Mouse (Mus musculus) limb, embryonic 11.5 days (tissue): Measurements from ENCODE around the gene Cdc5l. TPM values are rescaled to one million over a fixed set of nuclear protein-coding genes. Genes with fewer than 3 reads are reported as not detected.
A peak's percentile ranks its signal among the peaks of the same experiment; 100 is the strongest.
"Not testable (repeated sequence)": the region's sequence is repeated elsewhere in the genome, so short reads cannot be mapped to it uniquely, and the experiment has no call there.

Experiments
- ATAC-seq: fragments of 200-750 bp; cut with Nextera tagmentation; 2 replicates; pipeline ENCODE4 v1.8.0; 2017; ENCODE audit warnings: low read depth; ENCODE audit not compliant: insufficient number of reproducible peaks, low FRiP score, low TSS enrichment
- DNase-seq: peaks from one replicate; pipeline ENCODE4 v3.0.0-alpha.2; 2015; ENCODE audit warnings: low spot score
- H3K27ac ChIP-seq: fragments of 300-500 bp; sonication (generic); replicated peaks from 2 replicates; pipeline ENCODE4 v1.5.1; 2014; ENCODE audit warnings: low read depth, mild to moderate bottlenecking, low read length
- H3K27me3 ChIP-seq: fragments of 300-500 bp; sonication (generic); 2 replicates; pipeline ENCODE4 v1.6.1; 2014; ENCODE audit warnings: mild to moderate bottlenecking, low read length, mixed read lengths; ENCODE audit not compliant: control insufficient read depth, insufficient read depth
- H3K36me3 ChIP-seq: fragments of 300-500 bp; sonication (generic); 2 replicates; pipeline ENCODE4 v1.6.1; 2014; ENCODE audit warnings: mild to moderate bottlenecking, low read length, moderate library complexity, mixed read lengths; ENCODE audit not compliant: control insufficient read depth, insufficient read depth
- H3K4me1 ChIP-seq: fragments of 300-500 bp; sonication (generic); 2 replicates; pipeline ENCODE4 v1.6.1; 2014; ENCODE audit warnings: low read length, mixed read lengths; ENCODE audit not compliant: control insufficient read depth, insufficient read depth
- H3K4me2 ChIP-seq: fragments of 300-500 bp; sonication (generic); 2 replicates; pipeline ENCODE4 v1.6.1; 2014; ENCODE audit warnings: low read depth, mild to moderate bottlenecking, moderate library complexity; ENCODE audit not compliant: severe bottlenecking
- H3K4me3 ChIP-seq: fragments of 300-500 bp; sonication (generic); 2 replicates; pipeline ENCODE4 v1.5.1; 2014; ENCODE audit warnings: low read depth, low read length
- H3K9ac ChIP-seq: fragments of 300-500 bp; sonication (generic); 2 replicates; pipeline ENCODE4 v1.6.1; 2014; ENCODE audit warnings: mild to moderate bottlenecking, low read length
- H3K9me3 ChIP-seq: fragments of 300-500 bp; sonication (generic); 2 replicates; pipeline ENCODE4 v1.6.1; 2016; ENCODE audit warnings: low read length; ENCODE audit not compliant: control insufficient read depth
- whole genome bisulfite sequencing: fragments of 180-500 bp; shearing (Covaris S2); extraction: QIAGEN DNeasy Blood & Tissue Kit; methylation state at CpG from one replicate; pipeline ENCODE4 v1.1.7; 2014; 5-methylcytosine and 5-hydroxymethylcytosine counted together
- polyA plus RNA-seq: library from polyadenylated mRNA; unstranded; fragments of >200 nt; fragmentation: Nextera tagmentation; extraction: Ambion mirVana; gene quantifications from 2 replicates; pipeline ENCODE4 v1.2.1, GENCODE M21; 2014

Gene Cdc5l
- polyA plus RNA-seq, 1 experiment from 2014 or later, result 88.4 TPM

DNA sequence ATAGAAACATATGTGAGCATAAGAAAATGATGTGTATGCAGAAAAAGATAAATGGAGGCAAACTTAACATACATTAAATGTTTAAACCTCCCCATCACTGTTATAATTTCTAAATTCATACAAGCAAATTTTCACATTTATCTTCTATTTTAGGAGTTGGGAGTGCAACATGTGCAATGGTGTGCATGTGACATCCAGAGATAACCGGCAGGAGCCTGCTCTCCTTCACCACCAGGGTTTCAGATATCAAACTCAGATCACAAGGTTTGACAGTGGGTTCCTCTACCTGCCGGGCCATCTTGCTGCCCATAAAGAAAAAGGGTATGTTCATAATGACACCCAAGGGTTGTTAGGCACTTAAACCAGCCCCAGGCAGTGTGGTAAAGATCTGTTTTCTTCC, 16.1 kb downstream of the Cdc5l start:
- Histone ChIP-seq H3K9ac (no peak overlapping the region), H3K4me1 (no peaks in the 10 kb centered on the region), H3K4me3 (no peak overlapping the region), H3K4me2 (no peak overlapping the region), H3K36me3 (peaks cover 21% of the 10 kb centered on the region), H3K27ac (no peak overlapping the region), H3K9me3 (no peaks in the 10 kb centered on the region), H3K27me3 (no peaks in the 10 kb centered on the region)
- ATAC-seq (no peak), DNase-seq (no peak)
- 90% methylated on average over 2 of the region's 2 CpGs for WGBS

DNA sequence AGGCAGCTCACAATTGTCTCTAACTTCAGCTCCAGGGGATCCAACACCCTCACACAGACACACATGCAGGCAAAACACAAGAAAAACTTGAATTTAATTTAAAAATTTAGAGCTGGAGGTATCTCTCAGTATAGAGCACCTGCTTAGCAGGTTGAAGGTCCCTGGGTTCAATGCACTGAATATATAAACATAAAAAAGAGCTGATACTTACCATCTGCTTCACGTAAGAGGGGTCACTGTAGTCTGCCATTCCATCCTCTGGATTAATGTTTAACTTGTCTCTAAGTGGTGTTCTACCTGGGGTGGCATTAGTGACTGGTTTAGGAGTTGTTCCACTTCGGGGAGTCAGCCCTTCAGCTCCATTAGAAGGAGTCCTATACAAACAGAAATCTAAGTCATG, 21.9 kb downstream of the Cdc5l start:
- not testable (repeated sequence) for H3K9me3 ChIP-seq, H3K4me1 ChIP-seq, ATAC-seq, DNase-seq, H3K9ac ChIP-seq, H3K27me3 ChIP-seq, H3K27ac ChIP-seq, H3K4me3 ChIP-seq, H3K4me2 ChIP-seq
- peaks cover 16% of the 10 kb centered on the region for H3K36me3 ChIP-seq
- WGBS, result 95% methylated on average over 2 of the region's 2 CpGs

DNA sequence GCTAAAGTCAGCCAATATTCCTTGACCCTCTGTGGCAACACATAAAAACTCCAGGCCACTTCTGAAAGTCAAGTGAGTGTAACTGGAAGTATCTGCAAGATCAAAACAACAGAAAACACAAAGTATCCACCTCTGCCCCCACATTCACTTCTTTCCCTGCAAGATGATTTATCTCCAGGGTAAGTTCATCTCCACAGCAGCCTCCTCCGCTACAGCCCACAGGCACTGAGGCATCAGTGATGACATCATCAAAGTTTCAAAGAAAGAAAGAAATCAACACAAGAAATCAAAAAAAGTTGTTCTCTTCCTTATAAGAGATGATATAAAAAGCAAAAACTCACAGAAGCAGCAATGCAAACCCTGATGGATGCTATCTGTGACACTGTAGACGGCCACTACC, 24.8 kb downstream of the Cdc5l start:
- no peaks in the 10 kb centered on the region for H3K9me3 ChIP-seq
- DNase-seq, result no peak
- H3K4me2 ChIP-seq, result no peak overlapping the region
- no peak overlapping the region for H3K4me3 ChIP-seq
- no peak for ATAC-seq
- no peak overlapping the region for H3K27ac ChIP-seq
- peaks cover 17% of the 10 kb centered on the region for H3K36me3 ChIP-seq
- no peak overlapping the region for H3K9ac ChIP-seq
- H3K4me1 ChIP-seq, result no peaks in the 10 kb centered on the region
- no peaks in the 10 kb centered on the region for H3K27me3 ChIP-seq
- 87% methylated on average over 2 of the region's 2 CpGs for WGBS

DNA sequence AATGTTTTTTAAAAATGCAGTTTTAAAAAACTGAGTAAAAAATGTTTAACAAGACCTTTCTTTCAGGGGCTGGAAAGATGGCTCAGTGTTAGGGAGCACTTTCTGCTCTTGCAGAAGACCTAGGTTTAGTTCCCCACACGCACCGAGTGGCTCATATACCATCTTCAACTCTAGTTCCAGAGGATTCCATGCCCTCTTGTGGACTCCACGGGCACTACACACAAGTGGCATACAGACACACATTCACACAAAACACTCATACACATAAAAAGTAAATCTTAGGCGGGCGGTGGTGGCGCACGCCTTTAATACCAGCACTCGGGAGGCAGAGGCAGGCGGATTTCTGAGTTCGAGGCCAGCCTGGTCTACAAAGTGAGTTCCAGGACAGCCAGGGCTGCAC, 27.3 kb downstream of the Cdc5l start:
- H3K27ac ChIP-seq, result no peak overlapping the region
- H3K9ac ChIP-seq, result no peak overlapping the region
- no peaks in the 10 kb centered on the region for H3K9me3 ChIP-seq
- H3K27me3 ChIP-seq, result no peaks in the 10 kb centered on the region
- DNase-seq (no peak), ATAC-seq (no peak)
- peaks cover 14% of the 10 kb centered on the region for H3K36me3 ChIP-seq
- no peak overlapping the region for H3K4me2 ChIP-seq
- H3K4me1 ChIP-seq, result peaks cover 3% of the 10 kb centered on the region; the same call in 1 of the 2 replicates
- H3K4me3 ChIP-seq, result no peak overlapping the region
- WGBS, result 92% methylated on average over 10 of the region's 10 CpGs

DNA sequence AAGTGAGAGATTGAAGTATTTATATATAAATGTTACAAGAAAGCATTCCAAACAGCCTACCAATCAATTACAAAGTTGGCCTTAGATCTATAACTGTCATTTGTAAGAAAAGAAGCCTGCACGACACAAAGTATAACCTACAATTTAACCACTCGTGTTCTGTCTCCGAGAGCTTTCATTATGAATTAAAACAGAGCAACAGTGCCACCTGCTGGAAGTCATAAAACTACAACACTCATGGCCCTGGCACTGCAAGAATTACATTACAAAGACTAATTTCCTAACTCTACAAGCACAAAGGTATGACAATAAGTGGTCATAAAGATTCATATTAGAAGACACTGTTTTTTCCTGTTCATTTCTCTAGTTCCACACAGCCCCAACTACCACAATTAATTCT, 30.3 kb downstream of the Cdc5l start:
- Histone ChIP-seq H3K9ac (no peak overlapping the region), H3K4me3 (no peak overlapping the region), H3K27me3 (no peaks in the 10 kb centered on the region), H3K36me3 (peaks cover 20% of the 10 kb centered on the region), H3K27ac (no peak overlapping the region), H3K4me2 (no peak overlapping the region), H3K4me1 (peaks cover 3% of the 10 kb centered on the region; the same call in 1 of the 2 replicates), H3K9me3 (no peaks in the 10 kb centered on the region)
- 15% methylated on average over 3 of the region's 3 CpGs for WGBS
- ATAC-seq (no peak), DNase-seq (peak; percentile 69)

DNA sequence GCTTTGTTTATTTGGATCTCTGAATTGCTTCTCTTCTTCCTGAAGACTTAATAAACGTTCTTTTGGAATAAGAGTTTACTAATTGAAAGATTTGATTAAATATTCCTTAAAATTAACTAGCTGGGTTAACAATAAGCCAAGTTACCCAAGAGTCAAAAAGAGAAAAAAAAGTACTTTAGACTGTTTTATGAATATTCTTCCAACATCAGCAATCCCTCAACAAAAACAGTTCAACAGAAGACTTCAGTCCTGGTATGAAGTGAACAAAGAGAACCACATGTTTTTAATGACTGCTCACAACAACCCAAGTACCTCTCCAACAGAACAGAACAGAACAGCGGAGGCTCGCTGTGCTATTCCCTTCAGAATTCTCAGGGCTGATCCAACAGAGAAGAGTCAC, 30.9 kb downstream of the Cdc5l start:
- no peaks in the 10 kb centered on the region for H3K9me3 ChIP-seq
- H3K4me2 ChIP-seq, result no peak overlapping the region
- no peaks in the 10 kb centered on the region for H3K27me3 ChIP-seq
- ATAC-seq, result no peak
- H3K27ac ChIP-seq, result no peak overlapping the region
- H3K9ac ChIP-seq, result no peak overlapping the region
- 63% methylated on average over 3 of the region's 3 CpGs for WGBS
- H3K4me1 ChIP-seq, result peaks cover 3% of the 10 kb centered on the region; the same call in 1 of the 2 replicates
- H3K36me3 ChIP-seq, result peaks cover 20% of the 10 kb centered on the region
- no peak for DNase-seq
- no peak overlapping the region for H3K4me3 ChIP-seq

DNA sequence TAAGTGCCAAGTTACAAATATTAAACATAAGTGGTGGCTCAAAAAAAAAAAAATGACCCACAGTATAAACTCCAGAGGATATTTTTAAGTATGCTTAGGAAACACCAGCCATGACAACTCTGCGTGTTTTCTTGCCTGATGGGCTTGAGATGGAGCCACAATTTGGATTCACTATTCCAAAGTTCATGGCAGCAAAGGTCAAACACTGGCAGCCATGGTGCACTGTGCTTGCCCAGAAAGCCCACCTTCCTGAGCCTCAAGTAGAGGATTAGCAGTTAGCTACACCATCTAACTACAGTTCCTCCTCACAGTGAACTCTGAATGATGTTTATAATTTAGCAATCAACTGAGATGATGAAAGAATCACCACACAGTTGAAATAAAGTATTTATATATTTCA, 31.4 kb downstream of the Cdc5l start:
- no peak for DNase-seq
- WGBS, result 86% methylated on average over 1 of the region's 1 CpGs
- Histone ChIP-seq H3K4me3 (no peak overlapping the region), H3K4me2 (no peak overlapping the region), H3K9ac (no peak overlapping the region), H3K36me3 (peaks cover 19% of the 10 kb centered on the region), H3K27me3 (no peaks in the 10 kb centered on the region), H3K9me3 (no peaks in the 10 kb centered on the region), H3K27ac (no peak overlapping the region), H3K4me1 (peaks cover 3% of the 10 kb centered on the region; the same call in 1 of the 2 replicates)
- no peak for ATAC-seq

DNA sequence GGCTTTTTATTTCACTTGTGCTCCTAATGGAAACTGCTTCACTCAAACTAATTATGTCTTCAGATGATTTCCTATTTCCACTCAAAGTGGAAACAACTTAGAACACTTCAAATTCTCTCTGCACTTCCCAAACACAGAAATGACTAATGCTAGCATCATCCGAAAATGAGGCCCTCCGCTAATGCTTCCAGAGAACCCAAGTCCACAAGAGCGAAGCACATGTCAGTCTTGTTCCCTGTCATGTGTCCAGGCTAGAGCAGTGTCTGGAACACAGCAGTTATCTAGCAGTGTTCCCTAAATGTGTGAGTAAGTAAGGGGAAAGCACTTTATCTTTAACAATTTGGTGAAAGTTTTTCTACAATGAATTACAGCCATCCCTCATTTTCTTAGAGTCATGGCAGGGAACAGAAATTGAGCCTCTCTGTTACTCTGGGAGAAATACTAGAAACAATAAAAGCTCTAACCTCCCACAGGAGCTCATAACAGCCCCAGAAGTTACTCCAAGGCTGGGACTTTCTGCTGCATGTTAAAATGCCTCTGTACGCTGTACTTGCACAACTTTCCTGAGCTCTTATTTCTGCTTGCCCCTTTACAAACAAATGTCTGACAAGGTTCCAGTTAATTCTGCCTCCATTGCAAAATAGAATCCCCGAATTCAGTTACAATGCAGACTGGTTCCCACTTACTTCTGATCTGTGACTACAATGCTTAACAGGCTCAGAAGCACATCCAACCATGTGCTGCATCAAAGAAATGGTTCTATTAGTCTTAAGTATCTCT, 32.2 kb downstream of the Cdc5l start:
- Histone ChIP-seq H3K9me3 (no peaks in the 10 kb centered on the region), H3K27ac (no peak overlapping the region), H3K36me3 (peaks cover 14% of the 10 kb centered on the region), H3K9ac (no peak overlapping the region), H3K4me1 (peaks cover 3% of the 10 kb centered on the region; the same call in 1 of the 2 replicates), H3K4me3 (no peak overlapping the region), H3K4me2 (no peak overlapping the region), H3K27me3 (no peaks in the 10 kb centered on the region)
- no peak for DNase-seq
- WGBS, result 91% methylated on average over 5 of the region's 5 CpGs
- ATAC-seq, result no peak

DNA sequence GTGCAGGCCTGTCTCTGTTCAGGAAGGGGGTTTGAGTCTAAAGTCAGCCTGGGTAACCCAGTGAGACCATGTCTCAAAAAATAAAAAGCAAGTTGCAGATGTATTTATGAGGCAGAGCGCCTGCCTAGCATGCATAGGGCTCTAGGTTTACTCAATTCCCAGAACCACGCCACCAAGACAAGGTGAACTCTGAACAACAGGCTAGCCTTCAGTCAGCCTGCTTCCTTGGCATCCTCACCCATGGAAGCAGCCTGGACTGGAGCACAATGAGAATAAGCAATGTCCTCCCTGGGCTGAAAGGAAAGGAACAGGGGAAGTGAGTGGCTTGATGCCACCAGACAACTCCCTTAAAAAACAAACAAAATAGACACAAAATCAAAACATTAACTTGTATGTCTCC, 35.5 kb downstream of the Cdc5l start:
- Histone ChIP-seq H3K9me3 (no peaks in the 10 kb centered on the region), H3K9ac (no peak overlapping the region), H3K27me3 (no peaks in the 10 kb centered on the region), H3K4me1 (peaks cover 3% of the 10 kb centered on the region; the same call in 1 of the 2 replicates), H3K36me3 (peaks cover 8% of the 10 kb centered on the region), H3K4me3 (no peak overlapping the region), H3K4me2 (no peak overlapping the region), H3K27ac (no peak overlapping the region)
- DNase-seq (no peak), ATAC-seq (no peak)
- 98% methylated on average over 2 of the region's 2 CpGs for WGBS
